Mouse (Mus musculus) CH12.LX (cell line): ENCODE data around the gene Zfp609. TPM values are rescaled to one million over a fixed set of nuclear protein-coding genes. Genes with fewer than 3 reads are reported as not detected.

Experiments used
- DNase-seq: peaks from one replicate; pipeline ENCODE4 v3.0.0-alpha.2; 2013; ENCODE audit errors: extremely low read depth
- H3K27ac ChIP-seq: 2 replicates; pipeline ENCODE4 v1.5.1; 2012; ENCODE audit warnings: low read depth, mild to moderate bottlenecking, control low read depth, moderate library complexity; ENCODE audit not compliant: insufficient read depth
- H3K27me3 ChIP-seq: replicated peaks from 2 replicates; pipeline ENCODE3; 2012; ENCODE audit warnings: inconsistent platforms
- H3K36me3 ChIP-seq, 2 experiments: replicated peaks in 1 of 2; 2 replicates each; pipeline versions ENCODE3 to v1.6.1; 2012; ENCODE audit warnings: inconsistent platforms in 1 of 2, low read length in 1 of 2, mild to moderate bottlenecking in 1 of 2, mixed read lengths in 1 of 2, moderate library complexity in 1 of 2; ENCODE audit not compliant: control insufficient read depth in 1 of 2, insufficient read depth in 1 of 2
- H3K4me1 ChIP-seq, 2 experiments: 2 replicates each; pipeline ENCODE4 v1.6.1; 2012; ENCODE audit warnings: inconsistent platforms in 1 of 2, moderate library complexity in 1 of 2; ENCODE audit not compliant: insufficient read depth in 2 of 2, control insufficient read depth in 1 of 2
- H3K4me2 ChIP-seq: 2 replicates; pipeline ENCODE4 v1.6.1; 2012; ENCODE audit warnings: low read depth, mild to moderate bottlenecking, control low read depth; ENCODE audit not compliant: poor library complexity, insufficient read depth, severe bottlenecking
- H3K4me3 ChIP-seq, 3 experiments: fragments of 150-350 bp in 1 of 3; sonication (generic) in 1 of 3; replicated peaks in 1 of 3; 2 replicates each; pipeline versions ENCODE3 to v1.5.1; 2011 to 2012; ENCODE audit warnings: low read depth in 2 of 3, low read length in 2 of 3, mild to moderate bottlenecking in 2 of 3, moderate library complexity in 2 of 3, control low read depth in 1 of 3, improper control_type of control experiment in 1 of 3, inconsistent platforms in 1 of 3, mixed read lengths in 1 of 3; ENCODE audit not compliant: poor library complexity in 1 of 3
- H3K79me2 ChIP-seq: replicated peaks from 2 replicates; pipeline ENCODE4 v1.6.1; 2012; ENCODE audit warnings: mild to moderate bottlenecking, moderate library complexity; ENCODE audit not compliant: control insufficient read depth, poor library complexity, insufficient read depth, severe bottlenecking; ENCODE audit errors: extremely low read depth
- H3K9ac ChIP-seq: 2 replicates; pipeline ENCODE4 v1.6.1; 2012; ENCODE audit warnings: low read depth, mild to moderate bottlenecking, control low read depth, moderate library complexity; ENCODE audit not compliant: insufficient read depth
- H3K9me3 ChIP-seq: replicated peaks from 2 replicates; pipeline ENCODE3; 2012; ENCODE audit warnings: low read length, inconsistent platforms, mixed read lengths
- BHLHE40 ChIP-seq: IDR thresholded peaks from 2 replicates; pipeline ENCODE4 v1.6.1; 2011; ENCODE audit warnings: mild to moderate bottlenecking, low read depth, low read length, improper control_type of control experiment
- CTCF ChIP-seq, 2 experiments: IDR thresholded peaks in 1 of 2; conservative IDR thresholded peaks in 1 of 2; 2 replicates each; pipeline ENCODE4 v1.5.1; 2011 to 2012; ENCODE audit warnings: low read depth in 2 of 2, low read length in 2 of 2, improper control_type of control experiment in 1 of 2, inconsistent platforms in 1 of 2, mild to moderate bottlenecking in 1 of 2, moderate library complexity in 1 of 2
- E2F4 ChIP-seq: IDR thresholded peaks from 2 replicates; pipeline ENCODE4 v1.6.1; 2011; ENCODE audit warnings: low read depth, low read length, improper control_type of control experiment; ENCODE audit not compliant: insufficient replicate concordance
- ELF1 ChIP-seq: IDR thresholded peaks from 2 replicates; pipeline ENCODE4 v1.6.1; 2014; ENCODE audit warnings: low read depth, mild to moderate bottlenecking, inconsistent platforms, low read length, improper control_type of control experiment
- EP300 ChIP-seq: IDR thresholded peaks from 2 replicates; pipeline ENCODE4 v1.6.1; 2011; ENCODE audit warnings: low read length, improper control_type of control experiment
- ETS1 ChIP-seq: conservative IDR thresholded peaks from 2 replicates; pipeline ENCODE4 v1.6.1; 2012; ENCODE audit warnings: low read depth, mild to moderate bottlenecking, inconsistent platforms, low read length, improper control_type of control experiment, moderate library complexity
- IRF4 ChIP-seq: IDR thresholded peaks from 2 replicates; pipeline ENCODE4 v1.6.1; 2014; ENCODE audit warnings: low read depth, mild to moderate bottlenecking, inconsistent platforms, low read length, improper control_type of control experiment
- JUN ChIP-seq: IDR thresholded peaks from 2 replicates; pipeline ENCODE4 v1.6.1; 2011; ENCODE audit warnings: low read depth, mild to moderate bottlenecking, low read length, improper control_type of control experiment, moderate library complexity; ENCODE audit not compliant: insufficient read depth
- JUND ChIP-seq: conservative IDR thresholded peaks from 2 replicates; pipeline ENCODE4 v1.6.1; 2011; ENCODE audit warnings: low read depth, low read length, improper control_type of control experiment
- MAFK ChIP-seq: IDR thresholded peaks from 2 replicates; pipeline ENCODE4 v1.6.1; 2011; ENCODE audit warnings: low read length, improper control_type of control experiment; ENCODE audit not compliant: insufficient replicate concordance
- MAX ChIP-seq: IDR thresholded peaks from 2 replicates; pipeline ENCODE4 v1.6.1; 2011; ENCODE audit warnings: low read length, improper control_type of control experiment
- MAZ ChIP-seq: IDR thresholded peaks from 2 replicates; pipeline ENCODE4 v1.6.1; 2012; ENCODE audit warnings: low read depth, mild to moderate bottlenecking, inconsistent platforms, low read length, improper control_type of control experiment, moderate library complexity
- MEF2A ChIP-seq: IDR thresholded peaks from 2 replicates; pipeline ENCODE4 v1.6.1; 2014; ENCODE audit warnings: low read depth, mild to moderate bottlenecking, inconsistent platforms, low read length, improper control_type of control experiment, borderline replicate concordance
- MXI1 ChIP-seq: IDR thresholded peaks from 2 replicates; pipeline ENCODE4 v1.6.1; 2011; ENCODE audit warnings: mild to moderate bottlenecking, low read depth, low read length, improper control_type of control experiment
- MYC ChIP-seq: IDR thresholded peaks from 2 replicates; pipeline ENCODE4 v1.6.1; 2011; ENCODE audit warnings: low read depth, mild to moderate bottlenecking, improper control_type of control experiment, low read length
- NELFE ChIP-seq: IDR thresholded peaks from 2 replicates; pipeline ENCODE4 v1.6.1; 2011; ENCODE audit warnings: low read depth, low read length, improper control_type of control experiment
- NRF1 ChIP-seq: IDR thresholded peaks from 2 replicates; pipeline ENCODE4 v1.6.1; 2014; ENCODE audit warnings: low read depth, mild to moderate bottlenecking, inconsistent platforms, low read length, improper control_type of control experiment, moderate library complexity
- PAX5 ChIP-seq: IDR thresholded peaks from 2 replicates; pipeline ENCODE4 v1.6.1; 2012; ENCODE audit warnings: low read length, inconsistent platforms, mixed read lengths
- POLR2A ChIP-seq: IDR thresholded peaks from 2 replicates; pipeline ENCODE4 v1.6.1; 2011; ENCODE audit warnings: low read depth, mild to moderate bottlenecking, improper control_type of control experiment, low read length
- RCOR1 ChIP-seq: conservative IDR thresholded peaks from 2 replicates; pipeline ENCODE4 v1.6.1; 2012; ENCODE audit warnings: low read depth, mild to moderate bottlenecking, inconsistent platforms, low read length, improper control_type of control experiment
- SMC3 ChIP-seq: IDR thresholded peaks from 2 replicates; pipeline ENCODE4 v1.6.1; 2011; ENCODE audit warnings: low read depth, low read length, improper control_type of control experiment
- USF1 ChIP-seq: IDR thresholded peaks from 2 replicates; pipeline ENCODE4 v1.6.1; 2014; ENCODE audit warnings: low read depth, mild to moderate bottlenecking, inconsistent platforms, low read length, improper control_type of control experiment
- USF2 ChIP-seq: conservative IDR thresholded peaks from 2 replicates; pipeline ENCODE4 v1.6.1; 2011; ENCODE audit warnings: low read depth, low read length, improper control_type of control experiment
- ZKSCAN1 ChIP-seq: IDR thresholded peaks from 2 replicates; pipeline ENCODE4 v1.6.1; 2012; ENCODE audit warnings: low read depth, inconsistent platforms, low read length, improper control_type of control experiment, borderline replicate concordance
- ZMIZ1 ChIP-seq: IDR thresholded peaks from 2 replicates; pipeline ENCODE4 v1.6.1; 2012; ENCODE audit warnings: low read depth, mild to moderate bottlenecking, inconsistent platforms, low read length, improper control_type of control experiment
- ZNF384 ChIP-seq: IDR thresholded peaks from 2 replicates; pipeline ENCODE4 v1.6.1; 2012; ENCODE audit warnings: low read depth, low read length, improper control_type of control experiment, inconsistent platforms
- dilution Hi-C: fragments of 300-500 bp; cut with MboI; formaldehyde crosslinking; loops from 2 replicates; pipeline ENCODE4 v1.14.3; 2020; ENCODE audit warnings: low sequenced_read_pairs; ENCODE audit not compliant: extremely low pct_unique_long_range_greater_than_20kb, extremely low pct_ligation_motif_present
- in situ Hi-C: fragments of 300-500 bp; cut with MboI; formaldehyde crosslinking; loops from 3 replicates; pipeline ENCODE4 v1.14.3; 2019; ENCODE audit warnings: low sequenced_read_pairs, low pct_ligation_motif_present, low pct_unique_long_range_greater_than_20kb, mixed read lengths
- polyA plus RNA-seq: library from polyadenylated mRNA; unstranded; fragments of >175 nt; gene quantifications from 2 replicates; pipeline ENCODE4 v1.2.1, GENCODE M21; 2012; ENCODE audit warnings: low read depth; ENCODE audit not compliant: insufficient read length
- total RNA-seq, 2 experiments: library from RNA; depleted of rRNA; stranded (reverse); fragments of 300-350 nt in 1 of 2; fragments of >200 nt in 1 of 2; gene quantifications; 2 replicates each; pipeline ENCODE4 v1.2.3; 2012 to 2014

The Zfp609 gene
- total and polyA plus RNA-seq, 3 experiments = 1.2 to 15.4 (median 3.2) TPM

DNA sequence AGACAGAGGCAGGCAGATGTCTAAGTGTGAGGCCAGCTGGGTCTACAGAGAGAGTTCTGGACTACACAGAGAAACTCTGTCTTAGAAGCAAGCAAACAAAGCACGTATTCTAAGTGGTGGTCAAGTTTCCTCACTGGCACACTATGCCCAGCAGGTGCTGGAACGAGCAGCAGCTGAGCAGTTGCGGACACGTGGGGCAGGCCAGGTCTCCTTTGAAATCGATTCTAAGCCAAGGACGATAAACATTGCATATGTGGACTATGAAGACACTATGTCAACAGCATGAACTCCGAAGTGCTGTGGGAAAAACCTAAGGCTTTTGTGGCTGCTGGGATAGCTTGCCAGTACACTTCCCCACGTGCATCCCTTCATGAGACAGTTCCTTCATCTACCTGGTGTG lies 67.4 kb downstream of the Zfp609 start:
- Histone ChIP-seq H3K4me3 (no peak overlapping the region), H3K4me1 (peaks cover 0 to 3% of the 10 kb centered on the region in 2 experiments; a peak in 1 of 4 replicates), H3K36me3 (peaks cover 0 to 31% of the 10 kb centered on the region in 2 experiments), H3K9me3 (no peaks in the 10 kb centered on the region), H3K9ac (no peak overlapping the region), H3K4me2 (no peak overlapping the region), H3K27me3 (no peaks in the 10 kb centered on the region), H3K27ac (no peak overlapping the region), H3K79me2 (no peaks in the 10 kb centered on the region)
- no peak for DNase-seq
- TF ChIP-seq USF2 = no peak
- TF ChIP-seq ELF1 = no peak
- no peak for TF ChIP-seq ETS1
- no peak for TF ChIP-seq MEF2A
- TF ChIP-seq CTCF (conservative IDR thresholded peaks at IDR 0.05 in 1 of 2, IDR thresholded peaks at IDR 0.05 in 1 of 2; ENCODE audit: low read depth in 2 of 2, low read length in 2 of 2) = no peak
- TF ChIP-seq MAFK = no peak
- no peak for TF ChIP-seq ZKSCAN1
- no peak for TF ChIP-seq MAZ
- no peak for TF ChIP-seq NELFE
- TF ChIP-seq POLR2A = no peak
- no peak for TF ChIP-seq JUND
- TF ChIP-seq PAX5 = no peak
- no peak for TF ChIP-seq EP300
- no peak for TF ChIP-seq NRF1
- TF ChIP-seq E2F4 = no peak
- dilution Hi-C loops = no loop called here
- in situ Hi-C loops = no loop called here

DNA sequence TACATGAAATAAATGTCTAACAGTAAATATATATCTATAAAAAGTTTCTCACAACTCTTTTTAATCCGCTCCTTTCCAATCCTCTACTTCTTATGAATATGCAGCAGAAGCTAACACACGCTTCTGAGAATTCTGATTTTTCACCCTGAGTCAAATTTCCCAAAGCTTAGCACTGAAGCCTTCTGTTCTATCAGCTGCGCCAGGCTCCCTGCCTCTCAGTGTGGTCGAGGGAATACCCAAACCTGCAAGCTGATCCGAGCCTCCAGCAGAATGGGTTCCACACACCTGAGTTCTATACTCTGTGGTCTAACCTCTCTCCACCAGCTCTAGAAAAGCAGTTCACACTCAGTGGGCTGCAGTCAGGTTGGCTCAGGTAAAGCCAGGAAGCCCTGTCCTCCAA lies 68.1 kb downstream of the Zfp609 start:
- H3K4me3 ChIP-seq = no peak overlapping the region
- H3K27me3 ChIP-seq = no peaks in the 10 kb centered on the region
- no peak overlapping the region for H3K4me2 ChIP-seq
- no peaks in the 10 kb centered on the region for H3K79me2 ChIP-seq
- in situ Hi-C loops = no loop called here
- H3K36me3 ChIP-seq = peaks cover 0 to 31% of the 10 kb centered on the region in 2 experiments
- DNase-seq = no peak
- no peak for TF ChIP-seq ZMIZ1
- no peak for TF ChIP-seq USF2
- TF ChIP-seq, all 38 proteins: peak for 0
- peaks cover 0 to 3% of the 10 kb centered on the region in 2 experiments; a peak in 1 of 4 replicates for H3K4me1 ChIP-seq
- H3K27ac ChIP-seq = no peak overlapping the region
- no peaks in the 10 kb centered on the region for H3K9me3 ChIP-seq
- H3K9ac ChIP-seq = no peak overlapping the region
- dilution Hi-C loops = no loop called here

DNA sequence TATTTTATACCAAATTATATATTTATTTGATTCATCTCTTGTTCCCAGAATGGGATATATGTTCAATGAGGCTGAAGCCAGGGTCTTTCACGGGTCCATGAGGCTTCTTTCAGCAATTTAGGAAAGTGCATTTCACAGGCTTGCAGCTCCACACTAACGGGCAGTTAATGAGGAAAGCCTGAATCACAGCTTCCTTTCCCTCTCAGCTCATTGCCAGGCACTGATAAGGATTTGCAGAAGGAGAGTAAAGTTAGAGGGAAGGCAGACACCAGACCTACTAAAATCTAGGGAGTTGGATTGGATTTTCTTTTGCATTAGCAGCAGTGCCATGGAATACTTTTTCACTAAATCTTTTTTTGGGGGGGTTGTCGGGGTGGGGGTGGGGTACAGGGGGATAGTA lies 69.5 kb downstream of the Zfp609 start:
- no peaks in the 10 kb centered on the region for H3K9me3 ChIP-seq
- H3K36me3 ChIP-seq = peaks cover 0 to 33% of the 10 kb centered on the region in 2 experiments
- no peak overlapping the region for H3K27ac ChIP-seq
- no peak for TF ChIP-seq ZNF384
- TF ChIP-seq MEF2A = no peak
- TF ChIP-seq USF1 = no peak
- TF ChIP-seq IRF4 = no peak
- no peak for TF ChIP-seq NRF1
- TF ChIP-seq RCOR1 = no peak
- TF ChIP-seq PAX5 = no peak
- no peak for TF ChIP-seq NELFE
- no peak for TF ChIP-seq MYC
- TF ChIP-seq ETS1 = no peak
- no peak for TF ChIP-seq SMC3
- no peak for TF ChIP-seq MXI1
- no peak for TF ChIP-seq E2F4
- no peak for TF ChIP-seq BHLHE40
- no peak for TF ChIP-seq ELF1
- no peak for TF ChIP-seq MAX
- no peak for TF ChIP-seq ZKSCAN1
- TF ChIP-seq JUN = no peak
- TF ChIP-seq USF2 = no peak
- no peaks in the 10 kb centered on the region for H3K79me2 ChIP-seq
- H3K9ac ChIP-seq = no peak overlapping the region
- H3K4me3 ChIP-seq = no peak overlapping the region
- dilution Hi-C loops = no loop called here
- no peak for DNase-seq
- no peaks in the 10 kb centered on the region for H3K27me3 ChIP-seq
- peaks cover 0 to 3% of the 10 kb centered on the region in 2 experiments; a peak in 1 of 4 replicates for H3K4me1 ChIP-seq
- no peak overlapping the region for H3K4me2 ChIP-seq
- in situ Hi-C loops = no loop called here
